31 mouse cellular contexts compared by ENCODE assay signal in the genomic region with DNA sequence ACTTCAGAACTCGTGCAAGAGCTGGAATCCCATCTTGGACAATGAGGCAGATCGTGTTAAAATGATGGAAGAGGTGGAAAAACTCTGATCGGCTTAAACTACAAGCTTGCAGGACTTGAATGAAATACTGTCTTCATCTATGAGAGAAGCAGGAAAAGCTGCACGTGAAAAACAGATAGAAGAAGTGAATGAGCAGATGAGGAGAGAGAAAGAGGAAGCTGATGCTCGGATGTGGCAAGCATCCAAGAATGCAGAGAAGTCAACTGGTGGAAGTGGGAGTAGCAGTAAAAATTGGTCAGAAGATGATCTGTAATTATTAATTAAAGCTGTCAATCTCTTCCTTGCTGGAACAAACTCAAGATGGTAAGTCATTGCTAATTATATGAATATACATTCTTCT. TPM values are rescaled to one million over a fixed set of nuclear protein-coding genes. Genes with fewer than 3 reads are reported as not detected.
"Had no signal": no experiment of that assay in that cellular context is flagged by ENCODE, and none has a peak within 500 bp of the region (broad histone marks: within the 10 kb centered on the region; RNA-seq: fewer than 3 reads in every experiment).

No protein-coding gene starts in this region.

- H3K4me3 ChIP-seq: gastrocnemius, adult 2 months; heart, embryonic 10.5 days; heart, embryonic 12.5 days; hindbrain, embryonic 10.5 days; hindbrain, embryonic 12.5 days; intestine, embryonic 15.5 days; layer of hippocampus, adult 2 months; limb, embryonic 13.5 days; limb, embryonic 15.5 days; liver, embryonic 12.5 days had no signal

- H3K27me3 ChIP-seq: heart, embryonic 12.5 days; hindbrain, embryonic 12.5 days; intestine, embryonic 15.5 days; limb, embryonic 13.5 days; limb, embryonic 15.5 days; liver, embryonic 12.5 days had no signal

- H3K9me3 ChIP-seq: heart, embryonic 10.5 days; heart, embryonic 12.5 days; hindbrain, embryonic 10.5 days; hindbrain, embryonic 12.5 days; intestine, embryonic 15.5 days; limb, embryonic 13.5 days; limb, embryonic 15.5 days; liver, embryonic 12.5 days had no signal

- ATAC-seq: hindbrain, embryonic 16.5 days; inflammation-experienced regulatory T-cells, adult 6 months; intestine, embryonic 15.5 days; intestine, postnatal 0 days; liver, embryonic 12.5 days had no signal

- H3K4me1 ChIP-seq: heart, embryonic 10.5 days; heart, embryonic 12.5 days; hindbrain, embryonic 10.5 days; hindbrain, embryonic 12.5 days; intestine, embryonic 15.5 days; limb, embryonic 13.5 days; limb, embryonic 15.5 days; liver, embryonic 12.5 days had no signal

- DNase-seq: gastrocnemius, adult 2 months; gastrocnemius, postnatal 10 days; gastrocnemius, postnatal 25 days; heart, adult 18-20 months; heart, postnatal 10 days; heart, postnatal 4 days; kidney, adult 18-20 months; kidney, adult 8-10 months; kidney, postnatal 14 days; layer of hippocampus, adult 9-11 months; layer of hippocampus, postnatal 36 days; left cerebral cortex, postnatal 4 days had no signal

- H3K4me2 ChIP-seq: heart, embryonic 12.5 days; hindbrain, embryonic 12.5 days; hindbrain, embryonic 14.5 days; intestine, embryonic 15.5 days; limb, embryonic 13.5 days; limb, embryonic 15.5 days; liver, embryonic 12.5 days had no signal

- H3K36me3 ChIP-seq: heart, embryonic 10.5 days; heart, embryonic 12.5 days; hindbrain, embryonic 10.5 days; hindbrain, embryonic 12.5 days; intestine, embryonic 15.5 days; limb, embryonic 13.5 days; limb, embryonic 15.5 days; liver, embryonic 12.5 days had no signal

- H3K9ac ChIP-seq: heart, embryonic 12.5 days; hindbrain, embryonic 12.5 days; hindbrain, embryonic 14.5 days; intestine, embryonic 15.5 days; limb, embryonic 13.5 days; limb, embryonic 15.5 days; liver, embryonic 12.5 days; liver, embryonic 14.5 days had no signal

- H3K27ac ChIP-seq: gastrocnemius, adult 2 months; heart, embryonic 10.5 days; hindbrain, embryonic 10.5 days; hindbrain, embryonic 12.5 days; hindbrain, embryonic 14.5 days; intestine, embryonic 15.5 days; layer of hippocampus, adult 2 months; limb, embryonic 13.5 days; limb, embryonic 15.5 days; liver, embryonic 12.5 days; liver, embryonic 14.5 days had no signal

RNA-seq across cellular contexts. Expression of a gene that starts 52.3 kb away (rescaled TPM):
- total RNA-seq: gastrocnemius, adult 2 months; gastrocnemius, postnatal 10 days; gastrocnemius, postnatal 25 days; heart, adult 18-20 months; heart, adult 8-10 months; heart, postnatal 10 days; heart, postnatal 25 days; heart, postnatal 4 days; liver, adult 2 months had no signal
- polyA plus RNA-seq: heart, embryonic 16.5 days; inflammation-experienced regulatory T-cells, adult 6 months; intestine, embryonic 15.5 days; liver, adult 2 months; liver, embryonic 12.5 days; liver, embryonic 14.5 days; liver, embryonic 16.5 days had no signal
